Mouse (Mus musculus): ENCODE measurements at regions not wholly inside any gene's neighbourhood (a gene's known extent, or its start where the extent isn't known, plus 50 kb on each side); places are given as distances from the start of the nearest gene placed in this dataset.

DNA sequence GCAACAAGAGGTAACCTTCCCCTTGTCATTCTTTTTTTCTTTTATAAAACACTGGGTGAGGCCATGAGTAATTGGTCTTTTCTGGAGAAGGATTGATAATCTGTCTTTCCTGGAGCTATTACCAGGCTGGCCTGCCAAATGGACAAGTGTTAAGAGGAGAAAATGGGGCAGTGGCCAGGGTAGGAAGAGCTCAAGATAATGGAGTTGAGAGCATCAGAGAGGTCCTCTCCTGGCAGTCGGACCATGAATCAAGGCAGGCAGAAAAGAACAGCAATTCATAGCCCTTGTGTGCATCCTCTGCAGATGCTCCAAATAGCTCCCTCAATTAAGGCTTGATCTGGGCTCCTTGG is 208.2 kb downstream of the Rpl10-ps3 start:
- DNase-seq, result no peak

DNA sequence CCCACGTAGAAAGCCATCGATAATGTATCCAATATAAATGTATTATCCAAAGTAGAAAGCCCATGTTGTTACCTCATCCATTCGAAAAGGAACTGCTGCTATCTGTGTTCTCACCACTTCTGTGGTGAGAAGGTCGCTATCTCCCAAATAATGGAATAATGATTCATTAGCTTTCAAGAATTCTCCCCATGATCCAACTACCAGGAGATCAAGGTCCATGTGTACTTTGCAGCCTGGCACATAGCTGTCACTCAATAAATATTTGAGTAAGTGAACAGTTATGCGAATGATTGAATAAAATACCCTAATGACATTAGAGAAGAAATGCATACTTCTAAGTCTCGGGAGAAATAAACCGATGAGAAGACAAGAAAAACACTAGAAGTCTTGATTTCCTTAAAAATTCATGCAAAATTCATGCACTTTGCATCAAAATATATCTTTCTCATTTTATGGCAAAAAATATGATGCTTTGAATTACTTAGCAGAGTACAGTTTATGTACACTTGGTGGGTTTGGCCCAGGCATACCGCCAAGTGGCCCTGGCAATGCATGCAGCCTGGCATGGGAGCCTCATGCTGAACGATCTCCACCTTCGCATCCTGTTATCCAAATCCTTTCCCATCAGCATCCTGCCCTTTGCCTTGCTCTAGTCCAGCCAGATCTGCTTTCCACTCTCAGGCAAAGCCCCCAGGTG is 208.7 kb downstream of the Rpl10-ps3 start:
- no peak for DNase-seq

DNA sequence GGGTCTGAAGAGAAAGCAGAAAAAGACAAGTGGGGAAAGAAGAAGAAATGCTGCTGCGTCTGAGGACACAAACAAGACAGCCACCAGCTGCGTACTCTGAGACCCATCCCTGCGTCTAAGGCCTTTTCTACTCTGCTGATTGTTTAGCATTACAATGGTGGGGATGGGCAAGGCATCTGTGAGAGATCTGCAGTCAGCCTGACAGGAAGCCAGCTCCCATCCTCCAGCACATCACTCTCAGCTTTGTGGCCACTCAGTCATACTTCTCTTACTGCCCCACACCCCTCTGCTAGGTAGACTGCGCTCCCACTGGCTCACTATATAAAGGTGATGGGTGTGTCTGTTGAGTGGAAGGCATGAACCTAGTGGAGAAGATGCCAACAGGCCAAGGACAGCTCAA is 220.5 kb downstream of the Rpl10-ps3 start:
- DNase-seq, result no peak

DNA sequence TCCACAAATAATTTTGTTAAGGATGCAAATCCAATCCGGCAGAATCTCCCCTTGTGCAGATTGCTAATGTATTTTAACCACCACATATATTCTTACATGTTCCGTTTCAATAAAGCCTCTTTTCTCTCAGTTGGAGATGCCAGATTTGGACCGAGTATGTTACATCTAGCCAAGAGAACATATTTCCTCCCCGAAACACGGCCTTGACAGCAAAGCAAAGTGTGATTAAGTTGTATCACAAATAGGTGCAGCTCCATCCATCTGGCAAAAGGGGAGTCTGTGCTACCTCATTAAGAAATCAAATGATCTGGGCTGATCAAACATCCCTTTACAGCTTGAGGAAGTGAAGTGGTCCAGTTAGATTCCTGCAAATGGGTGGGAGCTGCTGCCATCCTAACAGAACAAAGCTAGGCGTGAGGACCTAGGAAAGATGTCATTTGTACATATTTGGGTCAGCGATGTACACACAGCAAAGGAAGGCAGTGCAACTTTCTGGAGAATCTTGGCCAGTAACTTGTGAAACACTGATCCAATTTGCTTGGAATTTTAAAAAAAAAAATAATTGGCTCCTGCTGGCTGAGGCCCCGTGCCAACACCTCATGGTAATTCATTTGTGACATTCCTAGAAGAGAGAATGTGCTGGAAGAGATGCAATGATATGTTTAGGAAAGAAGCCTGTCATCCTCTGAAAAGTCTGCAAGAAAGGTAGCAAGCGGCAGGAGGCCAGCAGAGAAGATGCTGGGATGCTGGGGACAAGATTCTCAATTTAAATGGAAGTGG is 223.8 kb downstream of the Rpl10-ps3 start:
- DNase-seq, result peak; percentile 13

- DNase-seq, result no peak
These were observed 225.4 kb downstream of the Rpl10-ps3 start for GRCm38 (mm10) chr9:50119412-50119811.

GRCm38 (mm10) chr9:50118578-50118977 is 226.2 kb downstream of the Rpl10-ps3 start:
- no peak for DNase-seq

- DNase-seq, result no peak
These were observed 238.2 kb downstream of the Rpl10-ps3 start for GRCm38 (mm10) chr9:50106551-50106950.

DNA sequence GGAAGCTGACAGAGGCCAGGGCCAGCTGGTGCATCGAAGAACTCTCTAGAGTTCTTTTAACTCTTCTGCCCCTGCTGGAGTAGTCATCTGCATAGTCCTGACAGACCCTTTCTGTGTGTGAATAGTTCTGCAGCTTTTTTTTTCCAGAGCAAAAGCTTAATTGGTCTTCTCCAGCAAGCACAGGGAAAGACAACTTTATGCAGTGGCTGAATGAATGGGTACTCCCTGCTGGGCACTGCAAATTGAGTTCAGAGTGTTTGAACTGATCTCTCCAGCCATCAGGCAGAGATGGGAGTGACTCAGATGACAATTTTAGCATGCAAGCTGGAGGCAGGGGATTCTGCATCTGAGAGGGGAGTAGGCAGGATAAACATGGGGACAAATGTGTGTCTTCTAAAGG is 242.0 kb downstream of the Rpl10-ps3 start:
- no peak for DNase-seq

GRCm38 (mm10) chr9:50101061-50101460 is 243.7 kb downstream of the Rpl10-ps3 start:
- DNase-seq, result no peak

GRCm38 (mm10) chr9:50090968-50091367 is 253.8 kb downstream of the Rpl10-ps3 start:
- no peak for DNase-seq

DNA sequence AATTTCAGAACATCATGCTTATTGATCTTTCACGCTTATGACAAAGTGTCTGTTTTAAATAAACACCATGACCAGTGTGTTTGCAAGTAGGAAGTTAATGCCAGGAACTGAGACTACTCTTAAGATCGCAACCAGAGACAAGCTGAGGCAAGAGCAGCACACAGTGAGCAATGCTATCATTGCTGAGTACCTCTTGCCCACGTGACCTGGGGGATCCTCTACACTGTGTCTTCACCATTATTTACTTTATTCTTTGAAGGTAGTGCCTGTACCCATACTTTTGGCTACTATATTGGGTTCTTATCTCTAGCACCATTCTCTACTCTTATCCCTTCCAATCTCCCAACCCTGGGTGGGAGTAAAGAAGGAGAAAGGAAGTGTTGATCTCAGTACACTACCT is 254.9 kb downstream of the Rpl10-ps3 start:
- no peak for DNase-seq

GRCm38 (mm10) chr9:50080205-50080604 is 264.6 kb downstream of the Rpl10-ps3 start:
- no peak for DNase-seq

GRCm38 (mm10) chr9:50068576-50068975 is 269.9 kb upstream of the Ncam1 start:
- no peak for DNase-seq

DNA sequence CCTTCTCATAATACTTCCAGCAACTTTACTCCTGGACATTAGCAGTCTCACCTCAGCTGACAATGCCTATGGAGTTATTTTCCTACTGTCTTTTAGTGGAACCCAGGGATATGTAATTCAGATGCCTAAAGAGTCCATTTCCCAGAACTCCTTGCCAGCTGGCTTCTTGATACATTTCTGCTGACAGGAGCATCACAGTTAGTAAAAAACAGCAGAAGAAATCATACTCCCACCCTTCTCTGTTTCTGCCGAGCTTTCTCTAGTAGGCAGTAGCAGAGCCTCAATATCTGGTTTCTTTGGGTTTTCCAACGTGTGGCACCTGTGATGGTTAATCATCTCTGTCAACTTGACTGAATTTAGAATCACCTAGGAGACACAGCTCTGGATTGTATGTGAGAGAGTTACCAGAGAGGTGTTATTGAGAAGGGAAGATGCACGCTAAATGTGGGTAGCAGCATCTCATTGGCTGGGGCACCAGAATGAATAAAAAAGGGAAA is 269.1 kb upstream of the Ncam1 start:
- DNase-seq, result no peak

GRCm38 (mm10) chr9:50064505-50065229 is 265.9 kb upstream of the Ncam1 start:
- no peak for DNase-seq

GRCm38 (mm10) chr9:50038231-50038630 is 239.5 kb upstream of the Ncam1 start:
- DNase-seq, result peak; percentile 44

DNA sequence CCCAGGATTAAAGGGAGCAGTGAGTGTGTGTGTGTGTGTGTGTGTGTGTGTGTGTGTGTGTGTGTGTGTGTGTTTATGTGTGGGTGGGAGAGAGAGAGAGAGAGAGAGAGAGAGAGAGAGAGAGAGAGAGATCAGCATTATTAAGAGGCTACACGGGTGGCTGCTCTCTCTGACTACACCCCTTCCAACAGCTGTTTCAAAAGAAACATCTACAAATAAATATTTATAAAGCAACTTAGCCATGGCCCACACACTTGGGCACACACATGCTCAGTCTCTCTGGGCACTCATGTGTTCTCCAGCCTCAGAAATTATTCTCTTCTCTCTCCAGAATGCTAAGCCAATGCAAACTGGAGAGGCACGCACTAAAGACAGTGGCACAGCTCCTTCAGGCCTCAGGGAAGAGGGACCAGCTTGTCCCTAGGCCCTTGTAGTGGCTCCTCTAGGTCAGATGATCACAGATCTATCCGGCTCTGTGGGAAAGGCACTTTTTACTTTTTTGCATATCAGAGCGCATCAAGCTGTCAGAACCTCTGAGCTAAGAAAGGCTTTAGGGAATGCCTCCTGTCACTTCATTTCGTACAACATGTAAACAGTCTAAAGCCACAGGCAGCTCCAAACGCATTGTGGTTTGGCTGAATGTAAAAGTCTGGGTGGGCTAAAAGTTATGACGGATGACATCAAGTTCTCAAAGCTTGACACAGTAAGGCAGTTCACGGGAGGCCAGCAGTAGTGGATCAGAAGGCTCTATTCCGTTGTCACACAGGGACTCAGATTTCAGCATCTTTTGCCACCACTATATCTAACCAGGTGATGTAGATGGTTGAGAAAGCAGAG is 233.8 kb upstream of the Ncam1 start:
- DNase-seq, result peak; percentile 13

GRCm38 (mm10) chr9:50031318-50031717 is 232.6 kb upstream of the Ncam1 start:
- DNase-seq, result no peak

- DNase-seq, result peak; percentile 76
These were observed 230.3 kb upstream of the Ncam1 start for GRCm38 (mm10) chr9:50029030-50029429.

DNA sequence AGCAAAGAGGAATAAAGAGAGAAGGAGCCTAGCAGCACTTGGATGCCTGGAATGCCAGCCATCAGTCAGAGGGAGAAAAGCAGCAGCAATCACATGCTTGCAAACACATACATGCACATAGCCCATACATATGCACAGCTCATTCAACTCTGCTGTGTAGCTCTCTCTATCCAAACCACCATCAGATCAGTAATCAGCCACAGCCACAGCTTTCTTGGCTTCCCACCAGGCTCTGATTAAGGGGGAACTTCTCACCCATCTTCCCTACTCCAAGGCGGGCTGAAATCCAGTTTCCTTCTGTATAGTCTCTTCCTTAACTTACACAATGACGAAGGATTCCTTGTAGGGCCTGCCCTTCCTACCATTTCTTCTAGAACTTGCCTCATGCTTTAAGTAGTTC is 229.8 kb upstream of the Ncam1 start:
- no peak for DNase-seq

- no peak for DNase-seq
These were observed 226.1 kb upstream of the Ncam1 start for GRCm38 (mm10) chr9:50024820-50025219.

DNA sequence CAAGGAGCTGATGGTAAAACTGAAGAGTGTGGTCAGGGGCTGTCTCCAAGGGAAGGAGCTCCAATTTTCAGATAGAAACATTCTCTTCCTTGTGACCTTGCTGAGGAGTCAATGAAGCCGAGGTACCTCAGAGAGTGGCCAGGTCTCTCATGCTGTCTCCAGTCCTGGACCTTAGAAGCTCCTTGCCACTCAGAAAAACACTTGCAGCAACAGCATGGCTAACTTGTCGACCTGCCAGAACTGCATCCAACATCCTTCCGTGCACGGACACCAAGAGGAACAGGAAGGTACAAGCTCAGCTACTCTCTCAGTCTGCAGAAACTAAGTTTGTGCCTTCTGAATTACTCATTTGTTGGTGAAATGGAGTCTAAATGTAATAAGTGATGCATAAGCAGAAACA is 214.9 kb upstream of the Ncam1 start:
- no peak for DNase-seq

Data from kidney, postnatal 10 days (tissue).